Mouse (Mus musculus): Measurements from ENCODE around the gene Zswim4.
A peak's percentile ranks its signal among the peaks of the same experiment; 100 is the strongest.

The Zswim4 gene

GRCm38 (mm10) chr8:84233055-84233454 is 3.8 kb downstream of the Zswim4 start:
- no peak for ATAC-seq (ENCODE audit: insufficient number of reproducible peaks, low FRiP score, low TSS enrichment)

- ATAC-seq (ENCODE audit: insufficient number of reproducible peaks, low FRiP score, low TSS enrichment) = no peak
Measured at GRCm38 (mm10) chr8:84230735-84231134, 6.1 kb downstream of the Zswim4 start.

- no peak for ATAC-seq (ENCODE audit: insufficient number of reproducible peaks, low FRiP score, low TSS enrichment)
Measured at GRCm38 (mm10) chr8:84223322-84224029, 13.4 kb downstream of the Zswim4 start.

- no peak for ATAC-seq (ENCODE audit: insufficient number of reproducible peaks, low FRiP score, low TSS enrichment)
Measured at GRCm38 (mm10) chr8:84222566-84223165, 14.2 kb downstream of the Zswim4 start.

GRCm38 (mm10) chr8:84220105-84220504 is 16.8 kb downstream of the Zswim4 start:
- no peak for ATAC-seq (ENCODE audit: insufficient number of reproducible peaks, low FRiP score, low TSS enrichment)

GRCm38 (mm10) chr8:84218143-84218542 is 18.7 kb downstream of the Zswim4 start:
- no peak for ATAC-seq (ENCODE audit: insufficient number of reproducible peaks, low FRiP score, low TSS enrichment)

- no peak for ATAC-seq (ENCODE audit: insufficient number of reproducible peaks, low FRiP score, low TSS enrichment)
Measured at GRCm38 (mm10) chr8:84217206-84217605, 19.6 kb downstream of the Zswim4 start.

GRCm38 (mm10) chr8:84213277-84213676 is 23.6 kb downstream of the Zswim4 start:
- no peak for ATAC-seq (ENCODE audit: insufficient number of reproducible peaks, low FRiP score, low TSS enrichment)

GRCm38 (mm10) chr8:84211881-84212563 is 24.8 kb downstream of the Zswim4 start:
- no peak for ATAC-seq (ENCODE audit: insufficient number of reproducible peaks, low FRiP score, low TSS enrichment)

- ATAC-seq (ENCODE audit: insufficient number of reproducible peaks, low FRiP score, low TSS enrichment) = no peak
Measured at GRCm38 (mm10) chr8:84211202-84211601, 25.7 kb downstream of the Zswim4 start.

- ATAC-seq (ENCODE audit: insufficient number of reproducible peaks, low FRiP score, low TSS enrichment) = peak; percentile 45; the same call in 1 of the 2 replicates
Measured at GRCm38 (mm10) chr8:84210167-84210791, 26.6 kb downstream of the Zswim4 start.

- ATAC-seq (ENCODE audit: insufficient number of reproducible peaks, low FRiP score, low TSS enrichment) = no peak
Measured at GRCm38 (mm10) chr8:84208381-84209380, 28.2 kb downstream of the Zswim4 start.

- no peak for ATAC-seq (ENCODE audit: insufficient number of reproducible peaks, low FRiP score, low TSS enrichment)
Measured at GRCm38 (mm10) chr8:84207811-84208210, 29.0 kb downstream of the Zswim4 start.

- ATAC-seq (ENCODE audit: insufficient number of reproducible peaks, low FRiP score, low TSS enrichment) = no peak
Measured at GRCm38 (mm10) chr8:84206666-84207065, 30.2 kb downstream of the Zswim4 start.

- no peak for ATAC-seq (ENCODE audit: insufficient number of reproducible peaks, low FRiP score, low TSS enrichment)
Measured at GRCm38 (mm10) chr8:84205073-84205472, 31.8 kb downstream of the Zswim4 start.

- ATAC-seq (ENCODE audit: insufficient number of reproducible peaks, low FRiP score, low TSS enrichment) = no peak
Measured at GRCm38 (mm10) chr8:84203975-84204772, 32.7 kb downstream of the Zswim4 start.

- no peak; the same call in 1 of the 2 replicates for ATAC-seq (ENCODE audit: insufficient number of reproducible peaks, low FRiP score, low TSS enrichment)
Measured at GRCm38 (mm10) chr8:84202938-84203917, 33.6 kb downstream of the Zswim4 start.

- ATAC-seq (ENCODE audit: insufficient number of reproducible peaks, low FRiP score, low TSS enrichment) = no peak
Measured at GRCm38 (mm10) chr8:84202466-84202865, 34.4 kb downstream of the Zswim4 start.

Measured in cerebellum, adult (tissue).